Mouse (Mus musculus) common myeloid progenitor, adult 5-6 weeks (primary cell): ENCODE data around the gene Ndufaf2. TPM values are rescaled to one million over a fixed set of nuclear protein-coding genes. Genes with fewer than 3 reads are reported as not detected.

Experiments
- ATAC-seq: replicated peaks from 2 replicates; pipeline ENCODE4 v1.8.0; 2016; ENCODE audit warnings: low read depth, mild to moderate bottlenecking, moderate TSS enrichment, inconsistent platforms; ENCODE audit not compliant: poor library complexity, severe bottlenecking
- total RNA-seq: library from RNA; stranded (forward); fragments of 200-1000, 187-1606 nt; gene quantifications from 2 replicates; pipeline ENCODE4 v1.2.3, GENCODE M21; 2017

The Ndufaf2 gene
- total RNA-seq: 56.9 and 98.3 TPM in 2 replicates

- ATAC-seq: peak; percentile 98
Observed at GRCm38 (mm10) chr13:108158465-108159240, at the start of gene Ndufaf2, which contains the start of gene Ercc8. Gene Ndufaf2, minus strand, starts transcription at chr13:108158623. Gene Ercc8, plus strand, starts transcription at chr13:108158731.

DNA sequence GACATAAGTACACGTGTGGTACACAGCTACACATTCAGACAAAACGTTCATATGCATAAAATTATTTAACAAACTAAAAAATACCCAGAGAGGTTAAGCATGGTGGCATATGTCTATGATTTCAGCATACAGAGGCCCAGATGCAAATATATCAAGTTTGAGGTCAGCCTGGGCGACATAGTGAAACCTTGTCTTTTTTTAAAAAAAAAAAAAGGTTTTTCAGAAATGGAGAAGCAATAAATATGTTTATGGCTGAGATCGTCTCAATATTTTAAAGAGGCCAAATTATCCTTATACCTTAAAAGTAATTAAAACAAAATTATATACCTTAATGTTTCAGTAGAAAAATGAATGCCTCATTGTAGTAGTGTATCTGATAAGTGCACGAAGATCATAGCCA lies 49.7 kb upstream of the Ndufaf2 start:
- ATAC-seq: no peak

GRCm38 (mm10) chr13:108207447-108207846 lies 49.0 kb upstream of the Ndufaf2 start:
- ATAC-seq: no peak

DNA sequence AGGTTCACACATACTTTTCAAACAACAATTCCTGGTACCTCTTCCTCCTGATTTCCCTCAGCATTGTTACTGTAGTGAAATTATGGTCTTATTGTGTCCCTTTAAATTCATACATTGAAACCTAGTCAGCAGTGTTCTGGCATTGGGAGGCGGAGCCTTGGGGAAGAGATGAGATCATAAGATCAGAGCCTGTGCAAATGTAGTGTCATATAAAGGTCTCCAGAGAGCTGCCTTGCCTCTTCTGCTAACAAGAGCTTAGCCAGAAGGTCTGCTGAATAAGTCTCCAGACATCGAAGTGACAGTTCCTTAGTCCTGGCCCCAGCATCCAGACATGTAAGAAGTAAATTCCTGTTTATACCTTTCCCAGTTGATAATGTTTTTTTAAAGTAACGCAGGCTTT lies 46.4 kb upstream of the Ndufaf2 start:
- no peak for ATAC-seq

- no peak for ATAC-seq
Observed at GRCm38 (mm10) chr13:108195474-108195873, 37.1 kb upstream of the Ndufaf2 start.

GRCm38 (mm10) chr13:108191074-108191720 lies 32.8 kb upstream of the Ndufaf2 start:
- peak; percentile 99 for ATAC-seq

GRCm38 (mm10) chr13:108187994-108188393 lies 29.6 kb upstream of the Ndufaf2 start:
- 0 out of 2 replicates have a peak, but pooled peaks have one; percentile 19 for ATAC-seq

DNA sequence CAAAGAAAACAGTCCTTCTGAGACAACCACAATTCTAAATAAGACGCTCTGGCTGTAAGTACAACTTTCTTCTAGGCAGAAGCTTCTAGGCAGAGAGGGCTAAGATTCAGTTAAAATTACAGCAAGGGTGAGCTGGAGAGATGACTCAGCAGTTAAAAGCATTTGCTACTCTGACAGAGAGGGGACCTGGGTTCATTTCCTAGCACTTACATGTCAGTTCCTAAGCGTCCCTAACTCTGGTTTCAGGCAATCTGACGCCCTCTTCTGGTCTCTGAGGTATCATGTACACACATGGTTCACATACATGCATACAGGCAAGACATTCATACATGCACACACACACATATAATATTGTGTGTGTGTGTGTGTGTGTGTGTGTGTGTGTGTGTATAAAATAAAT lies 27.1 kb upstream of the Ndufaf2 start:
- no peak for ATAC-seq

DNA sequence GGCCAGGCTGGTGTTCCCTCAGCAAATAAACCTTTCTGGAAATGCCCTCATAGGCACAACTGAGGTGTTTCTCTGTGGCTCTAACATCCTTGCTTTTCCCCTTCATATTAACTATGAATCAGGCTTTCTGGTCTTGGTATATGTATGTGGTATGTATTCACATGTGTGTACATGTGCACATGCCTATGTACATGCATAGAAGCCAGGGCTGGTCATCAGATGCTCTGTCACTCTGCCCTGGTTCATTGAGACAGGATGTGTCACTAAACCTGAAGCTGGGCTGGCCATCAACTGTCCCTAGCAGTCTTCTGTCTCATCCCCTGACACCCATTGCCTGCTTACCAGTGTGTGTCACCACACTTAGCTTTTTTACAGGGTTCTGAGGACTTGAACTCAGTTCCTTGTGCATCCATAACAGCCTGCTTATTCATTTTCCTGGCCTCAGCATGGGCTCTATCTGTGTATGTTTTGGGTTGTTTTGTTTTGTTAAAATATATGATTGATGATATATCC lies 26.4 kb upstream of the Ndufaf2 start:
- no peak for ATAC-seq

GRCm38 (mm10) chr13:108180821-108181220 lies 22.4 kb upstream of the Ndufaf2 start:
- ATAC-seq: peak; percentile 59

- ATAC-seq: peak; percentile 76
Observed at GRCm38 (mm10) chr13:108179618-108180017, 21.2 kb upstream of the Ndufaf2 start.

- no peak for ATAC-seq
Observed at GRCm38 (mm10) chr13:108170511-108170910, 12.1 kb upstream of the Ndufaf2 start.

GRCm38 (mm10) chr13:108170002-108170401 lies 11.6 kb upstream of the Ndufaf2 start:
- ATAC-seq: peak; percentile 85

DNA sequence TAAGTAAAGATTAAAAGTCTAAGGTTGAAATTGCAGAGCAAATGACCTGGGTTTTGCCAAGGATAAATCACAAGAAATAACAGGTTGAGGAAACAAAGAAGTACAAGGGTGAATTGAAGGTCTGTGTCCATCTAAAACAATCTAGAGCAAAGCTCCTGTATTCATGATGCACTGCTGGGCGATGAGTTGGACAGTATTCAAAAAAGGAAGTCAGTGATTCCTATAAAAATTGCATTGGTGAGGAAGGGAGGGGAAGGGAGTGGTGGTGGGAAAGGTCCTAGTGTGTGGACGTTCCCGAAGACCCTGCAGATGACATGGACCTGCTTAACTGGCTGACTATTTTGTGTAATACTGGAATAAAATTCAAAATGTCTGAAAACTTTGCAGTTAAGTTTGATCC lies 6.2 kb upstream of the Ndufaf2 start:
- no peak for ATAC-seq

DNA sequence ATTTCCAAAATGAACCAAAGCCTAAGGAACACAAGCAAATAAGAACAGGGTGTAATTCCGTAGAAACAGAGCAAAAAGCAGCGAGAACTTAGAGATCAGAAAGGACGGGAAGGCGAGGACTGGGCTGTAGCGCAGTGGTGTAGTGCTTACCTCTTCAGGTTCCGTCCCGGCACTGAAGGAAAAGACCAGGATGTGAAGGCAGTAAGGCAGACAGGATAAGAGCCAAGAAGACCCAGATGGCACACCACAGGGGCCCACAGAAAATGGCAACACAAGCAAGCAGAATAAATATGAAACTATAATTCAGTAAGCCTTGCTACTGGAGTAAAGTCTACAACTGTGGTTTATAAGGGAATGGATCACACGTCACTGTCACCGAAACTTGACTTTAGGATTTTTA lies 5.5 kb upstream of the Ndufaf2 start:
- no peak for ATAC-seq

DNA sequence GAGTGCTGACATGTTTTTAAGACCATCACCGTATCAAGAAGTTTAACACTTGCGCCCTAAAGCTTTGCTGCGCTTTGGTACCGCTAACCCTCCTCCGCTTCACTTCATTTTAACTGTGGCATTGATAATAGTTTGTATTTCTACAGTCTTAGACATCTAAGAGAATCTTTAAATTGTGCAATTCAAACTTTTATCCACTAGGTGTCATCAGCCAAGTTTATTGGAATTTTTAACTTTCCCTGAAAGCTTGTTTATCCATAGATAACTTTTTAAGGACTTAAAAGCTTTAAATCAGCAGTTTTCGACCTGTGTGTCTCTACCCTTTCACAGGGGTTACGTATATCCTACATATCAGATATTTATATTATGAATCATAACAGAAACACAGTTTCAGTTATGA lies 1.5 kb upstream of the Ndufaf2 start:
- no peak for ATAC-seq

DNA sequence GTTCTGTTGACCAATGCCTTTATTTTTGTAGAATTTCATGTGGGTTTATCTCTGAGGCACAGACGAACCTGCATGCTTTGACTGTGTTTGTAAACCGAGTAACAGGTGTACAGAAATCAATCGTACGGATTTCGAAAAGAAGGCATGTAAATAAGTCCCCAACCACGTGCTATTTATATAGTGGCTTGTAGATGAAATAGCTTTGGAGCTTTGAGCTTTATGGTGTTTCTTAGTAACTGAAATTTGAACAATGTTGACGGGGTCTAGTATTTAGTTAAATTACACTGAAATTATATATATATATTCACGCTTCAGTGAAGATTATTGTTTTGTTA lies 785 bp upstream of the Ndufaf2 start:
- no peak for ATAC-seq

GRCm38 (mm10) chr13:108157732-108158464 lies 525 bp downstream of the Ndufaf2 start:
- ATAC-seq: no peak; the same call in none of the 2 replicates

DNA sequence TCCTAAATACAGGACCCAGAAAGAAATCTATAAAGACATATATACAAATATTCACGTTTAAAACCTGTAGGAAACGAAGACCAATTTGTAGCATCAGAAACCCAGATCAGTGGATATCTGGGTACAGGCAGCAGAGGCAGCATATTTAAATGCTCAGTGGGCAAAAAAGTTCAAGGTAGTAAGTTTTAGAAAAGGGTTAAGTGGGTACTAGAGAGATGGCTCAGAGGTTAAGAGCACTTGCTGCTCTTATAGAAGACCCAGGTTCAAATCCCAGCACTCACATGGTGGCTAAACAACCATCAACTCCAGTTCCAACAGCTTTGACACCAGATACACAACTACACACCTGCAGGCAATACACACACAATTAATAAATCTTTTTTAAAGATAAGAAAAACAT lies 1.3 kb downstream of the Ndufaf2 start:
- ATAC-seq: no peak

DNA sequence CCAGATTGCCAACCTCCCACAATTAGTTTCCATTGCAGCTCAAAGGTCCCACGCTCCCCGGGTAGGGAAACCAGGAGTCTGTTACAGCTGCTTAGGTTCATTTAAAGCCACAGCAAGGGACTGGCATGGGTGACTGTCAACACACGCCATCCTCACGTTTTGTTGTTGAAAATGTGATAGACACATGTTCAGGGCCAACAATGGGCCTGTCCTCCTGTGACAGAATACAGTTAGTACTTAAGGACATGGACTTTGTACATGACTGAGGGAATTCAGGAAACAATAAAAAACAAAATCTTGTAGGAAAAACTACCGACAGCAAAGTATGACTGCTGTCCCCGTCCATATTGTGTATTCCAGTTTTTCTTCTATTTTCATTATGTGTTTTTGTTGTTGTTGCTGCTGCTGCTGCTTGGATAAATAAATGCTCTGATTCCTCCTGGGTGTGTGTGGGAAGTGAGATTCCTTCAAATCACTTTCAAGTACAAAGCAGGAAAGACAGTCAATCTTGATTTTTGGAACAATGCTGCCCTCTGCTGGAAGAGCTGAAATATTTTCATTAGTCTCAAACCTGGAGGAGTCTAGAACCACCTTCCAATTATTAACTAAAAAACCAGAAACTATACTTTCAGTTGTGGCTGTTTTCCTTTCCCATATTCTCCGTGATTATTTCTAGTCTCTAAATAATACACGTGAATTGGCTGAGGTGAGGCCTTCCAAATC lies 5.6 kb downstream of the Ndufaf2 start:
- ATAC-seq: peak; percentile 60; the same call in 1 of the 2 replicates
